8 mouse cellular contexts compared by ENCODE assay signal in genomic region chr17:50292661-50293171, GRCm38 (mm10). TPM values are rescaled to one million over a fixed set of nuclear protein-coding genes. Genes with fewer than 3 reads are reported as not detected.
DNase-seq lines count a peak whose midpoint lies in the region; ATAC-seq and TF ChIP-seq lines count a peak whose summit lies in the region.

No protein-coding gene starts in this region.

- H3K27ac ChIP-seq in forebrain, embryonic 11.5 days (ENCODE audit: low read depth, low read length) = no peak overlapping the region
- H3K27ac ChIP-seq in heart, embryonic 15.5 days = peak overlapping the region; percentile 65
- peak overlapping the region; percentile 53; the same call in 1 of the 2 replicates for H3K27ac ChIP-seq in liver, adult 2 months (replicated peaks; ENCODE audit: insufficient read depth, low read depth, low read length)

- peak; percentile 67 for TF ChIP-seq CTCF in liver, adult 2 months (IDR thresholded peaks at IDR 0.05; ENCODE audit: low read depth, low read length)

- no peaks in the 10 kb centered on the region for H3K27me3 ChIP-seq in forebrain, embryonic 11.5 days (ENCODE audit: control insufficient read depth, insufficient read depth, low read length)
- no peaks in the 10 kb centered on the region for H3K27me3 ChIP-seq in heart, embryonic 15.5 days
- no peaks in the 10 kb centered on the region for H3K27me3 ChIP-seq in liver, adult 2 months (ENCODE audit: control insufficient read depth, insufficient read depth, low read length)

- TF ChIP-seq POLR2A in liver, adult 2 months (IDR thresholded peaks at IDR 0.05; ENCODE audit: extremely low read depth, insufficient read depth, low read length) = no peak

- peak overlapping the region; percentile 50 for H3K4me2 ChIP-seq in forebrain, embryonic 11.5 days (ENCODE audit: low read depth, low read length, severe bottlenecking)
- peak overlapping the region; percentile 75 for H3K4me2 ChIP-seq in heart, embryonic 15.5 days

- 5% methylated on average over 52 of the region's 57 CpGs for WGBS in forebrain, embryonic 11.5 days
- 5% methylated on average over 50 of the region's 57 CpGs for WGBS in heart, embryonic 15.5 days
- WGBS in liver, adult 2 months = 5% methylated on average over 57 of the region's 57 CpGs

- H3K4me1 ChIP-seq in forebrain, embryonic 11.5 days (replicated peaks; ENCODE audit: control insufficient read depth, insufficient read depth, low read length) = no peaks in the 10 kb centered on the region; the same call in 1 of the 2 replicates
- peaks cover 7% of the 10 kb centered on the region; the same call in 1 of the 2 replicates for H3K4me1 ChIP-seq in heart, embryonic 15.5 days (replicated peaks)
- no peaks in the 10 kb centered on the region for H3K4me1 ChIP-seq in liver, adult 2 months (ENCODE audit: control insufficient read depth, insufficient read depth, low read length)

- no peaks in the 10 kb centered on the region for H3K79me2 ChIP-seq in liver, adult 2 months (ENCODE audit: control insufficient read depth, insufficient read depth, low read length)

- peak overlapping the region; percentile 47 for H3K9ac ChIP-seq in forebrain, embryonic 11.5 days (ENCODE audit: low read length)
- peak overlapping the region; percentile 61 for H3K9ac ChIP-seq in heart, embryonic 15.5 days
- H3K9ac ChIP-seq in liver, adult 2 months (ENCODE audit: low read depth, low read length) = peak overlapping the region; percentile 90

- H3K4me3 ChIP-seq in forebrain, embryonic 11.5 days (ENCODE audit: low read depth, low read length) = peak overlapping the region; percentile 35
- H3K4me3 ChIP-seq in heart, embryonic 15.5 days = peak overlapping the region; percentile 61
- H3K4me3 ChIP-seq in liver, adult 2 months (ENCODE audit: insufficient read depth, low read depth, low read length) = peak overlapping the region; percentile 85

- ATAC-seq in forebrain, embryonic 11.5 days (replicated peaks; ENCODE audit: low FRiP score) = peak; percentile 95
- ATAC-seq in heart, embryonic 15.5 days (replicated peaks; ENCODE audit: insufficient number of reproducible peaks, insufficient read depth, low FRiP score, low read depth) = peak; percentile 92

- DNase-seq in B cell, adult 2 months = peak; percentile 94 to 95
- DNase-seq in c-Kit-positive CD71-positive TER-119-positive erythroid progenitor cells, embryonic 14.5 days (ENCODE audit: low spot score) = peak; percentile 81
- DNase-seq in forebrain, embryonic 11.5 days (ENCODE audit: low spot score) = peak; percentile 96
- peak; percentile 94 for DNase-seq in kidney, postnatal 10 days
- DNase-seq in liver, adult 2 months (ENCODE audit: extremely low read depth, low read depth, low spot score) = peak; percentile 70
- DNase-seq in monocyte, adult 2 months (ENCODE audit: low read depth in 1 of 2, low spot score in 2 of 2) = peak; percentile 79 to 87
- peak; percentile 87 to 90 for DNase-seq in spleen, postnatal 14 days (ENCODE audit: low spot score in 2 of 2)

- H3K36me3 ChIP-seq in forebrain, embryonic 11.5 days (ENCODE audit: control insufficient read depth, insufficient read depth, low read length) = no peaks in the 10 kb centered on the region
- no peaks in the 10 kb centered on the region for H3K36me3 ChIP-seq in heart, embryonic 15.5 days
- H3K36me3 ChIP-seq in liver, adult 2 months (ENCODE audit: control insufficient read depth, insufficient read depth, low read length) = no peaks in the 10 kb centered on the region

- peaks cover 10% of the 10 kb centered on the region for H3K9me3 ChIP-seq in forebrain, embryonic 11.5 days (ENCODE audit: control insufficient read depth, low read length)
- H3K9me3 ChIP-seq in heart, embryonic 15.5 days (replicated peaks) = peaks cover 9% of the 10 kb centered on the region; the same call in 1 of the 2 replicates

RNA-seq across cellular contexts. Expression of gene Dazl, which starts 0.7 kb away (rescaled TPM):
- polyA plus RNA-seq in forebrain, embryonic 11.5 days (2014; fragmentation: Nextera tagmentation; extraction: Ambion mirVana) = not detected in 2 replicates
- polyA plus RNA-seq in heart, embryonic 15.5 days (2015; fragmentation: Nextera tagmentation; extraction: Ambion mirVana) = 0.15 and 0.28 TPM in 2 replicates
- total RNA-seq in liver, adult 2 months (2014; rRNA removed) = 0.09 and 0.13 TPM in 2 replicates
- not detected in 2 replicates for polyA plus RNA-seq in liver, adult 2 months (2012; rRNA removed)

Comparison
In these comparisons a context has a peak if more than half of its experiments do, and no peak if none do; other contexts are left out.
1. H3K4me3 ChIP-seq: peak in every context shown above with its lines; median percentile 85 in liver, adult 2 months; 61 in heart, embryonic 15.5 days; 35 in forebrain, embryonic 11.5 days.